Mouse (Mus musculus): Measurements from ENCODE around the gene Stk4. TPM values are rescaled to one million over a fixed set of nuclear protein-coding genes. Genes with fewer than 3 reads are reported as not detected.
A peak's percentile ranks its signal among the peaks of the same experiment; 100 is the strongest.
"Not testable (repeated sequence)": the region's sequence is repeated elsewhere in the genome, so short reads cannot be mapped to it uniquely, and the experiment has no call there.

The Stk4 gene
- 227 and 248 TPM in 2 replicates for total RNA-seq (2015)
- total RNA-seq (2017), result 185 and 193 TPM in 2 replicates

DNA sequence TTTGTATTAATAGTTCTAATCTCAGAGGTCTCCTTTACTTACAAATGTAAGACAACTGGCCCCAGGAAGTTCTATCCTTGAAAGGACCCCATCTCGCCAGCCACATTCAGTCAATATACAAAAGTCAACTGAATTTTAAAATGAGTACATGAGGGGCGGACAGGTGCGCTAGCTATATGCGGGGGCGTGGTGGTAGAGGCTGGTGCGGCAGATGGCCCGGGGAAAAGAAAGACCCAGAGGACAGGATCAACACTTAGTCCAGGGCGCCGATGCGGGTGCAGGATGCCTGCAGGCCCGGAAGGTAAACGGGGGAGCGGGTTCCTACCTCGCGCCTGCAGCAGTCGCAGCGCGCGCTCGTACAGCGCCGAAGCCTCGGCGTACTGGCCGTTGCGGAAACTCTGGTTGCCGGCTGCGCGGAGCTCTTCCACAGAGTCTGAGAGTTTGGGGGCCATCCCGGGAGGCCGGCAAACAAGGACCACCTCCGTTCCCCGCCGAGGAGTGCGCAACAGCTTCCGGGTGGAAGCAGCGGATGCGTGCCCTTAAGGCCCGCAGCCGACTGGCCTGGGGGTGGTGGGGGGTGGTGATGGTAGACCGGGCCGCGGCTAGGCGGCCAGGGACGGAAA, at the start of gene Stk4:
Gene Stk4, plus strand, starts transcription at position 181 of the 623 bp plus-strand sequence.
- ATAC-seq (ENCODE audit: poor library complexity, severe bottlenecking), result peak; percentile 3; the same call in 1 of the 2 replicates

DNA sequence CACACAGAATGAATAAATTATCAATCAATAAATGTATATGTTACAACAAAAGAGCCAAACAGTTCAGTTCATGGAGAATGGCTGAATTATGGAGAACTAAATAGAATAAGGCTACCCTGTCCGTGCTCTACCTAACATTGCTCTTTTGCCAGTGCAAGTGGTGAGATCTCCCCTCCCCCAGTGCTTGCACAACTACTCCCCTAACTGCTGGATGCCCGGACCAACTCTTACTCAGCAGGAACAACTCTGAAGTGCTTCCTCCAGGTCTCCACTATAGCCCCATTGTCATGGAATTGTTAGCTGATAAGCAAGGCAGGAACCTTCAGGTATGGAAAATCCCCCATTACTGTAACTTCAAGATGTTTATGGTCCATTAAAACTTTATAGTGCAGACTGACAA, 48.0 kb upstream of the Stk4 start:
- ATAC-seq (ENCODE audit: poor library complexity, severe bottlenecking), result no peak

- ATAC-seq (ENCODE audit: poor library complexity, severe bottlenecking), result no peak
Measured at GRCm38 (mm10) chr2:164025150-164025549, 45.0 kb upstream of the Stk4 start, which contains the start of gene Pabpc1l. Gene Pabpc1l (plus strand): TSS chr2:164025450.

GRCm38 (mm10) chr2:164031147-164031546, 39.0 kb upstream of the Stk4 start:
- ATAC-seq (ENCODE audit: poor library complexity, severe bottlenecking), result peak; percentile 83

GRCm38 (mm10) chr2:164032973-164033372, 37.1 kb upstream of the Stk4 start:
- ATAC-seq (ENCODE audit: poor library complexity, severe bottlenecking), result no peak

- ATAC-seq (ENCODE audit: poor library complexity, severe bottlenecking), result peak; percentile 36
Measured at GRCm38 (mm10) chr2:164036520-164037019, 33.6 kb upstream of the Stk4 start.

DNA sequence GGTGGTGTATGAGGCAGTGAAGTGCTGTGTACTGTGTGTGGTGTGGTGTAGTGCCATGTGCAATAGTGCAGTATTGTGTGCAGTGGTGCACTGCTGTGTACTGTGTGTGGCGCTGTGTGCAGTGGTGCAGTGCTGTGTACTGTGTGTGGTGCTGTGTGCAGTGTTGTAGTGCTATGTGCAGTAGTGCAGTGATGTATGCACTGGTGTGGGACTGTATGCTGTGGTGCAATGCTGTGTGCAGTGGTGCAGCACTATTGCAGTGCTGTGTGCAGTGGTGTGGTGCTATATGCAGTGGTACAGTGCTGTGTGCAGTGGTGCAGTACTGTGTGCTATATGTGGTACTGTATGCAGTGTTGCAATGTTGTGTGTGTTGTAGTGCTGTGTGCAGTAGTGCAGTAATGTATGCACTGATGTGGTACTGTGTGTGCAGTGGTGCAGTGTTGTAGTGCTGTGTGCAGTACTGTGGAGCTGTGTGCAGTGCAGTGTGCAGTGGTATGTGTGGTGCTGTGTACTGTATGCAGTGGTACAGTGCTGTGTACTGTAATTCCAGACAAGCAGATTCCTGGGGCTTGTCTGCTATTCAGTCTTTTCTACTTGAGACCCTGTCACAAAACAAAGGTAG, 31.6 kb upstream of the Stk4 start:
- no peak for ATAC-seq (ENCODE audit: poor library complexity, severe bottlenecking)

- peak; percentile 92 for ATAC-seq (ENCODE audit: poor library complexity, severe bottlenecking)
Measured at GRCm38 (mm10) chr2:164040949-164041348, 29.2 kb upstream of the Stk4 start.

GRCm38 (mm10) chr2:164041523-164041922, 28.6 kb upstream of the Stk4 start:
- ATAC-seq (ENCODE audit: poor library complexity, severe bottlenecking), result no peak

DNA sequence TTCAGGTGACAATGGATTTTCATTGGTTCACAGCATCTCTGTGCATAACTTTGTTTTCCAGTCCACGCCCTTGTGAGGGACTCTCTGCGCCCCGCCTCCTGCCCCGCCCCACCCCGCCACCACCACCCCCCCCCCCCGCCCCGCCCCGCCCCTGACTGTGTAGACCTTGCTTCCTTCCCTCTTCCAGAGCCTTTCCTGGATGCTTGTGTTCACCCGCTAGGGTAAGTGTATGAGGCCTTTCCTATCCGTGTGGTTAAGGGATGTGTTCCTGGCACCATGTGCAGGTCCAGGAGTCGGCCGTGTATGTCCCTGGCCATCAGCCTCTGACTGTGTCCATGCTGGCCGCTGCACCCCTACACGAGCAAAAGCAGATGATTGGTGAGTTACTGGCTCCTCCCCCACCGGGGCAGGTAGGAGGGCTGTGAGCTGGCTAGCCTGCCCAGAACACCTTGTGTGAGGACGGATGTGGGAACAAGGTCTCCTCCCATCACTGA, 22.9 kb upstream of the Stk4 start:
- ATAC-seq (ENCODE audit: poor library complexity, severe bottlenecking), result peak; percentile 95

DNA sequence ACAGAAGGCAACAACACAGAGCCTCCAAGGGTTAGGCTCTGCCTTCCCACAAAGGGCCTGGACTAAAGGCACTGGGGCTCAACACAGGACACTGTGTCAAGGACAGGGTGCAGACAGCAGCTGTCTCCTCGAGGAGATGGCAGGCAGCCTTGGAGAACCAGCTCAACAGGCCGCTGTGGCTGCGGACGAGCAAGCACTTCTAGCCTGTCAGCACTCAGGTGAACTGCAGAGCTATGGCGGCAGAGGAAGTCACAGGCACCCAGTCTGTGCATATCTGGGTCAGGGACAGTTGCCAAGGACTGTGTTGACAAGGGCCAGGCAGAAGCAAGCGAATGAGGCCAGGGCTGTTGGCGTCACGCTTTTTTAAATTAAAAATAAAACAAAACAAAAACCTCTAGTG, 16.4 kb upstream of the Stk4 start:
- ATAC-seq (ENCODE audit: poor library complexity, severe bottlenecking), result no peak

DNA sequence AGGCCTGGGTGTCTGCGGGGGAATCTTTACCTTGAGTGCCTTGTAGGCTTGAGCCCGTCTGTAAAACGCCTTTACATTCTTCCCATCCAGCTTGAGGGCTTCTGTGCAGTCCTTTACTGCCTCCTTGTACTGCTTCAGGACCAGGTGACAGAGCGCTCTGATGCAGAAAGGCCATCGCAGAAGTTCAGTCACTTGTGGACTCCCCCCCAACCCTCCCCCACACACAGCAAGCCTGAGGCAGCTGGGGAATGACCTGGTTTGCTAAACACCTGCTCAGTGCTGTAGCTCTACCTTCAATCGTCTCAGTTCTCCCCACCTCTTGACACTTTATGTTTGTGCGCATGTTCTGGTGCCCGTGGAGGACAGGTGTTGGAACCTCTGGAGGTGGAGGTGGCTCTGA, 15.5 kb upstream of the Stk4 start:
- ATAC-seq (ENCODE audit: poor library complexity, severe bottlenecking), result no peak

- no peak for ATAC-seq (ENCODE audit: poor library complexity, severe bottlenecking)
Measured at GRCm38 (mm10) chr2:164059634-164060235, 10.4 kb upstream of the Stk4 start.

- ATAC-seq (ENCODE audit: poor library complexity, severe bottlenecking), result peak; percentile 74
Measured at GRCm38 (mm10) chr2:164070765-164071436, 779 bp downstream of the Stk4 start, which contains the start of gene Tomm34. Gene Tomm34 (minus strand): TSS chr2:164071169.

GRCm38 (mm10) chr2:164071437-164071820, 1.3 kb downstream of the Stk4 start:
- ATAC-seq (ENCODE audit: poor library complexity, severe bottlenecking), result not testable (repeated sequence)

GRCm38 (mm10) chr2:164072109-164072508, 2.0 kb downstream of the Stk4 start:
- ATAC-seq (ENCODE audit: poor library complexity, severe bottlenecking), result no peak

GRCm38 (mm10) chr2:164073120-164073519, 3.0 kb downstream of the Stk4 start:
- ATAC-seq (ENCODE audit: poor library complexity, severe bottlenecking), result no peak

GRCm38 (mm10) chr2:164073918-164074578, 3.9 kb downstream of the Stk4 start:
- peak; percentile 74 for ATAC-seq (ENCODE audit: poor library complexity, severe bottlenecking)

DNA sequence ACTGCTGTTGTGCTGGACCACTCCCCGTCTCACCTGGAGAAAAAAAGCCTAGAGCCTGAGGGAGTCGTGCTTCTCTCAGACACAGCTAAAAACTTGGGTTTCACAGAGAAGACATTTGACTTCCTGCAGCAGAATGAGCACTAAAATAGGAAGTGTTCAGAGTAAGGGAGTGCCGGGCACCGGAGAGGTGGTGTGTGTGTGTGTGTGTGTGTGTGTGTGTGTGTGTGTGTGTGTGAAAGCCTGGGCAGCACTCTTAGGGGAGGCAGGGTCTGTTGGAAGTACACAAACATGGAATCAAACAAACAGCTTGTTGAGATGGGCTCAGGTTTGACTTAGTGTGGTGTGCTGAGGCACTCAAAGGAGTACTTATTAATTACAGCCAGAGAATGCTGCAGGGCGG, 5.0 kb downstream of the Stk4 start:
- ATAC-seq (ENCODE audit: poor library complexity, severe bottlenecking), result peak; percentile 31

- no peak for ATAC-seq (ENCODE audit: poor library complexity, severe bottlenecking)
Measured at GRCm38 (mm10) chr2:164076874-164077425, 6.8 kb downstream of the Stk4 start.

Measured in megakaryocyte, adult 5-6 weeks (primary cell).